Mouse (Mus musculus): Measurements from ENCODE around the gene Map3k15.

Gene Map3k15

DNA sequence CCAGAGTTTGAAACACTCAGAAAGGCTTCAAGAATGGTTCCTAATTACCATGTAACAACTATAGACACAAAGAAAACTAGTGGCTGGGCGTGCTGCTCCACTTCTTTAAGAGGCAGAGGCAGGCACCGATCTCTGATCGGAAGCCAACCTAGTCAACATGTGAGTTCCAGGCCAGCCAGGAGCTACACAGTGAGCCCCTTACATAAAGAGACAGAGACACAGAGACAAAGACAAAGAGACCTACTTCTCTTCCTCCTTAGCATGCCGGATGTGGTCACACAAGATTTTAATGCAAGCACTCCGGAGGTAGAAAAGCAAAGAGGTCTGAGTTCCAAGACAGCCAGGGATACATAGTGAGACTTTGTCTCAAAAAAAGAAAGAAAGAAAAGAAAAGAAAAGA is 147.9 kb downstream of the Map3k15 start:
- peak; percentile 46 for DNase-seq

DNA sequence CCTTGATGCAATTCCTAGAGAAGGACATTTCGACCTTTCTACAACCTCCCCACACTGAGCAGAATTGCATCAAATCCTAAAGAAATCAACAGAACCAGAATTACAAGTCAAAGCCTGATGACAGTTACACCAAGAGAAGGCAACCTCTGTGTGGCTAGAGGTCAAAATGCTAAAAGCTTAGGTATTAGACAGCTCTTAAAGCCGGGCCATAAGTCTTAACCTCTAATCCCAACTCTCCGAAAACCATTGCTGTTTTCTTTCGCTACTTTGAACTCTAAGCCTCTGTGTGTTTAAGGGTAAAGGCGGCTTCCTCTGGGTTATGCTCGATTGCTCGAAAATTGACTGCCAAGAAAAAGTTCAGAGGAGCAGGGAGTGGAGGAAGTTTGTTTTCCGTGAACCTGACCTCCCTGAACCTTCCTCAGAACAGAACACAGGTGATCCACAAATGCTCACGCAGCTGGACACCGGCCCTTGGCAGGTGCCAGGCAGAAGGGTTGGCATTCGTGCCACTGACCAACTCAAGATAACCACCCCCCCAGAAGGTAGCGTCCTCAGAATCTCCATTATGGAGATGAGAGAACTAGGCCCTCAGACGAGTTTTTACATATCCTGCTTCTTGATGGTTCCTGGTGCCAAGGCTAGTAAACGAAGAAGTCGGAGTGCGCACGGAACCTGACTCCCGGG is 149.1 kb downstream of the Map3k15 start:
- no peak for DNase-seq

DNA sequence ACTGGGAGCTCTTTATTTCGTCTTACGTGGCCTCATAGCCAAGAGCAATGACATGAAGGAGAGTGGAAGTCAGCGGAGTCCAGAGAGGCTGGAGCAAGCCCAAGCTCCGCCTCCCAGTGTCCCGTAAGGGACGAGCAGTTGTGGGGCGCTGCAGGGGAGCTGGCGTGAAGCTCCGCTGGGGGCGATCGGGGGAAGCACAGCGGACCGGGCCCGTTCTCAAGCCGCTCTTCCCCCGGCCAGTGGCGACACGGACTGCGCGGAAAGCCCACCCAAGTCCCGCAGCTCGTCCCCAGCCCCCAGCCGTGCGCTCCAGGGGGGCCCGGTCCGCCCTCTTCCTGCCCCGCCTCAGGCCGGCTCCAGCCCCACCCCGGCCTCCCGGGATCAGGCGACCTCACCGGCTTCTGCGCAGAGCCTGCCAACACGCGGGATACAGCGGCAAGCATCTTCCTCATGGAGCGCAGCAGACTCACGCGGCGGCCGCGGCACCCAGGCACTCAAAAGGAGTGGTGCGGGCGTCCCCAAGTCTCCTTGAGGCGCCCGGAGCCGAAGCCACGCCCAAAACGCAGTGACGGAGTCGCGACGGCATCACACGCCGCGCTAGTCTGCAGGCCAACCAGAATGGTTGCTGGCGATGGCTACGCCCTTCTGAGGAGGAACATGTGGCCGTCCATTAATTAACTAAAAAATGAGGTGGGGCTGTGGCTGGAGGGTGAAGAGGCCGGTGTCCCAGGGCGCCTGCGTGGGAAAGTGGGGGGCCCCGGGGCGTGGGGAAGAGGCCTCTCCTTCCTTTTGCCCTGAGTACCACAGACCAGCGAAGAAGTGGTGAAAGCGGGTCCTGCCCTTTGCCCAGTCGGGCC is 149.9 kb downstream of the Map3k15 start, which contains the start of gene Pdha1:
Gene Pdha1 (minus strand): TSS at position 553 of the 857 bp plus-strand sequence.
- peak; percentile 90 for DNase-seq

DNA sequence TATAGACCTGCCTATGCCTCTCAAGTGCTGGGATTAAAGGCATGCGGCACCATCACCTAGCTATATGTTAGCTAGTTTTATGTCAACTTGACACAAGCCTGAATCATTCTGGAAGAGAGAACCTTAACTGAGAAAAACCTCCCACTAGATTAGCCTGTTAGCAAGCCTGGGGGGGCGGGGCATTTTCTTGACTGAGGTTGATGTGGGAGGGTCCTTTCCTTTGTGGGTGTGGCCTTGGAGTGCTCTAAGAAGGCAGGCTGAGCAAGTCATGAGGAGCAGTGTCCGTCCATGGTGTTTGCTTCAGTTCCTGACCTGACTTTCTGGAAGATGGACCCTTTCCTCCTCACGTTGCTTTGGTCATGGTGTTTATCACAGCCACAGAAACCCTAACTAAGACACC is 158.6 kb downstream of the Map3k15 start:
- no peak for DNase-seq

DNA sequence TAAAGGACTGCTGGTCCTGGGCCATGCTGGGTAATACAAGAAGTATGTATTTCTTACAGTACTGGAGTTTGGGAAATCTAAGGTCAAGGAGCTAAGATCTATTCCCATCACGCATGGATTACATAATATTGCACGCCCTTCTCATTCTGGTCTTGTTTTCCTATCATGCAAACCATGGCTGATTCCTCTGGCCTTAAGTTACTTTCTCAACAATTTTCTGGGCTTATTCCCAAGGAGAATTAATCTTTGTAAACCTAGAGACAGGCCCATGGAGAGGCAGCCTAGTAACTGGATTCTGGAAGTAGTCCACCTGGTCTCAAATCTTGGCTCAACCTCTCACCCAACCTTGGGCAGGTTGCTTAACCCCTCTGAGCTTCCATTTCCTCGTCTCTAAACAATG is 159.2 kb downstream of the Map3k15 start:
- no peak for DNase-seq

- DNase-seq: no peak
These were observed 160.6 kb downstream of the Map3k15 start for GRCm38 (mm10) chrX:160148859-160149258.

GRCm38 (mm10) chrX:160153147-160153815 is 165.0 kb downstream of the Map3k15 start:
- DNase-seq: no peak

- DNase-seq: no peak
These were observed 176.0 kb downstream of the Map3k15 start for GRCm38 (mm10) chrX:160164259-160164658.

GRCm38 (mm10) chrX:160166246-160166985 is 178.2 kb downstream of the Map3k15 start:
- DNase-seq: no peak

- peak; percentile 72 for DNase-seq
These were observed 181.9 kb downstream of the Map3k15 start for GRCm38 (mm10) chrX:160170150-160170549.
